Mouse (Mus musculus): Measurements from ENCODE around the gene Sugp1. TPM values are rescaled to one million over a fixed set of nuclear protein-coding genes. Genes with fewer than 3 reads are reported as not detected.

Gene Sugp1
- total RNA-seq, 1 experiment from 2014 or later, result 27.7 TPM

GRCm38 (mm10) chr8:70104506-70104905 is 61.9 kb downstream of the Sugp1 start:
- ATAC-seq (replicated peaks; ENCODE audit: low read depth, poor library complexity, severe bottlenecking), result peak; percentile 94

GRCm38 (mm10) chr8:70104922-70105321 is 62.3 kb downstream of the Sugp1 start:
- no peak for ATAC-seq (replicated peaks; ENCODE audit: low read depth, poor library complexity, severe bottlenecking)

- ATAC-seq (replicated peaks; ENCODE audit: low read depth, poor library complexity, severe bottlenecking), result no peak
These were observed 67.8 kb downstream of the Sugp1 start for GRCm38 (mm10) chr8:70110451-70110850.

- ATAC-seq (replicated peaks; ENCODE audit: low read depth, poor library complexity, severe bottlenecking), result no peak
These were observed 68.7 kb downstream of the Sugp1 start for GRCm38 (mm10) chr8:70111192-70111795.

- ATAC-seq (replicated peaks; ENCODE audit: low read depth, poor library complexity, severe bottlenecking), result no peak
These were observed 69.9 kb downstream of the Sugp1 start for GRCm38 (mm10) chr8:70112401-70113016.

- ATAC-seq (replicated peaks; ENCODE audit: low read depth, poor library complexity, severe bottlenecking), result peak; percentile 51
These were observed 71.9 kb downstream of the Sugp1 start for GRCm38 (mm10) chr8:70114488-70114887.

- no peak for ATAC-seq (replicated peaks; ENCODE audit: low read depth, poor library complexity, severe bottlenecking)
These were observed 72.3 kb downstream of the Sugp1 start for GRCm38 (mm10) chr8:70114892-70115291.

- peak; percentile 70 for ATAC-seq (replicated peaks; ENCODE audit: low read depth, poor library complexity, severe bottlenecking)
These were observed 75.0 kb downstream of the Sugp1 start for GRCm38 (mm10) chr8:70117611-70118010.

- no peak for ATAC-seq (replicated peaks; ENCODE audit: low read depth, poor library complexity, severe bottlenecking)
These were observed 76.4 kb downstream of the Sugp1 start for GRCm38 (mm10) chr8:70118726-70119700.

GRCm38 (mm10) chr8:70120667-70121066 is 78.1 kb downstream of the Sugp1 start, which contains the start of gene Ncan:
Ncan (minus strand) TSS chr8:70120873.
- ATAC-seq (replicated peaks; ENCODE audit: low read depth, poor library complexity, severe bottlenecking), result peak; percentile 28; the same call in 1 of the 2 replicates

Other genes with a start within 250 kb of the Sugp1 start
- gene Gmip, start 234.1 kb upstream of the Sugp1 start, total RNA-seq (2017), result 26.0 and 27.0 TPM in 2 replicates
- gene Lpar2, start 220.4 kb upstream of the Sugp1 start, total RNA-seq (2017), result 1.4 and 1.5 TPM in 2 replicates
- gene Pbx4, start 210.3 kb upstream of the Sugp1 start, total RNA-seq (2017), result 14.2 and 15.3 TPM in 2 replicates
- gene Cilp2, start 155.1 kb upstream of the Sugp1 start, total RNA-seq (2017), result not detected in 2 replicates
- gene Tssk6, start 140.6 kb upstream of the Sugp1 start, total RNA-seq (2017), result 1.2 TPM in 1 of 2 replicates, not detected in the other
- 82.1 and 100 TPM in 2 replicates for gene Ndufa13, start 140.3 kb upstream of the Sugp1 start, total RNA-seq (2017)
- not detected in 2 replicates for gene Yjefn3, start 140.1 kb upstream of the Sugp1 start, total RNA-seq (2017)
- 86.7 and 90.0 TPM in 2 replicates for gene Gatad2a, start 46.4 kb upstream of the Sugp1 start, total RNA-seq (2017)
- 30.5 and 31.4 TPM in 2 replicates for gene Mau2, start 79 bp upstream of the Sugp1 start, total RNA-seq (2017)
- not detected in 2 replicates for gene Tm6sf2, start 30.1 kb downstream of the Sugp1 start, total RNA-seq (2017)
- gene Hapln4, start 40.6 kb downstream of the Sugp1 start, total RNA-seq (2017), result 0.24 TPM in 1 of 2 replicates, not detected in the other
- not detected in 2 replicates for gene Ncan, start 78.1 kb downstream of the Sugp1 start, total RNA-seq (2017)
- 9.0 and 9.2 TPM in 2 replicates for gene Nr2c2ap, start 88.5 kb downstream of the Sugp1 start, total RNA-seq (2017)
- 5.5 and 16.5 TPM in 2 replicates for gene Rfxank, start 96.3 kb downstream of the Sugp1 start, total RNA-seq (2017)
- gene Borcs8, start 96.7 kb downstream of the Sugp1 start, total RNA-seq (2017), result 37.0 and 39.2 TPM in 2 replicates
- gene Mef2b, start 96.9 kb downstream of the Sugp1 start, total RNA-seq (2017), result not detected in 2 replicates
- 11.0 and 15.3 TPM in 2 replicates for gene Tmem161a, start 129.5 kb downstream of the Sugp1 start, total RNA-seq (2017)
- gene Slc25a42, start 169.5 kb downstream of the Sugp1 start, total RNA-seq (2017), result 4.1 and 4.7 TPM in 2 replicates
- 42.8 and 55.3 TPM in 2 replicates for gene Sugp2, start 191.4 kb downstream of the Sugp1 start, total RNA-seq (2017)
- gene Armc6, start 191.7 kb downstream of the Sugp1 start, total RNA-seq (2017), result 9.6 and 12.4 TPM in 2 replicates
- 11.8 and 12.0 TPM in 2 replicates for gene Homer3, start 240.0 kb downstream of the Sugp1 start, total RNA-seq (2017)